Mouse (Mus musculus) testis, postnatal 14 days (tissue): ENCODE results near the gene Cacng8.
"Not testable (repeated sequence)": the region's sequence is repeated elsewhere in the genome, so short reads cannot be mapped to it uniquely, and the experiment has no call there.

Experiments used
- DNase-seq: peaks from one replicate; pipeline ENCODE4 v3.0.0; 2021; ENCODE audit warnings: low spot score

Cacng8 gene

GRCm38 (mm10) chr7:3387761-3388160 lies 2.7 kb upstream of the Cacng8 start:
- DNase-seq, result no peak

- DNase-seq, result no peak
Observed at GRCm38 (mm10) chr7:3388885-3389284, 1.6 kb upstream of the Cacng8 start.

GRCm38 (mm10) chr7:3389444-3390412 lies 755 bp upstream of the Cacng8 start:
- DNase-seq, result peak; percentile 42

GRCm38 (mm10) chr7:3391081-3391451 lies 583 bp downstream of the Cacng8 start:
- no peak for DNase-seq

- no peak for DNase-seq
Observed at GRCm38 (mm10) chr7:3391809-3392208, 1.3 kb downstream of the Cacng8 start.

GRCm38 (mm10) chr7:3397355-3397754 lies 6.9 kb downstream of the Cacng8 start:
- no peak for DNase-seq

- DNase-seq, result no peak
Observed at GRCm38 (mm10) chr7:3397797-3398196, 7.3 kb downstream of the Cacng8 start.

GRCm38 (mm10) chr7:3398363-3398762 lies 7.9 kb downstream of the Cacng8 start:
- DNase-seq, result not testable (repeated sequence)

GRCm38 (mm10) chr7:3399937-3400336 lies 9.5 kb downstream of the Cacng8 start:
- no peak for DNase-seq

GRCm38 (mm10) chr7:3409729-3410520 lies 19.4 kb downstream of the Cacng8 start:
- DNase-seq, result no peak

- peak; percentile 76 for DNase-seq
Observed at GRCm38 (mm10) chr7:3411160-3411941, 20.9 kb downstream of the Cacng8 start.

GRCm38 (mm10) chr7:3412036-3412435 lies 21.6 kb downstream of the Cacng8 start:
- DNase-seq, result no peak

GRCm38 (mm10) chr7:3414888-3415287 lies 24.4 kb downstream of the Cacng8 start:
- peak; percentile 41 for DNase-seq

GRCm38 (mm10) chr7:3415378-3415777 lies 24.9 kb downstream of the Cacng8 start:
- DNase-seq, result peak; percentile 69

GRCm38 (mm10) chr7:3419941-3420340 lies 29.5 kb downstream of the Cacng8 start:
- no peak for DNase-seq

GRCm38 (mm10) chr7:3420466-3420865 lies 30.0 kb downstream of the Cacng8 start:
- DNase-seq, result no peak

- DNase-seq, result no peak
Observed at GRCm38 (mm10) chr7:3421297-3421696, 30.8 kb downstream of the Cacng8 start.

- no peak for DNase-seq
Observed at GRCm38 (mm10) chr7:3422051-3422450, 31.6 kb downstream of the Cacng8 start.

GRCm38 (mm10) chr7:3423430-3423829 lies 32.9 kb downstream of the Cacng8 start:
- DNase-seq, result no peak

GRCm38 (mm10) chr7:3423895-3424294 lies 33.4 kb downstream of the Cacng8 start, which contains the start of gene Cacng6:
Gene Cacng6, plus strand, starts transcription at chr7:3424195.
- no peak for DNase-seq

- DNase-seq, result no peak
Observed at GRCm38 (mm10) chr7:3425141-3425540, 34.7 kb downstream of the Cacng8 start.

GRCm38 (mm10) chr7:3430161-3430560 lies 39.7 kb downstream of the Cacng8 start:
- DNase-seq, result no peak
